Mouse (Mus musculus): ENCODE measurements around the gene Uspl1. TPM values are rescaled to one million over a fixed set of nuclear protein-coding genes. Genes with fewer than 3 reads are reported as not detected.

Uspl1 gene
- polyA plus RNA-seq, 1 experiment from 2014 or later: 15.5 TPM

DNA sequence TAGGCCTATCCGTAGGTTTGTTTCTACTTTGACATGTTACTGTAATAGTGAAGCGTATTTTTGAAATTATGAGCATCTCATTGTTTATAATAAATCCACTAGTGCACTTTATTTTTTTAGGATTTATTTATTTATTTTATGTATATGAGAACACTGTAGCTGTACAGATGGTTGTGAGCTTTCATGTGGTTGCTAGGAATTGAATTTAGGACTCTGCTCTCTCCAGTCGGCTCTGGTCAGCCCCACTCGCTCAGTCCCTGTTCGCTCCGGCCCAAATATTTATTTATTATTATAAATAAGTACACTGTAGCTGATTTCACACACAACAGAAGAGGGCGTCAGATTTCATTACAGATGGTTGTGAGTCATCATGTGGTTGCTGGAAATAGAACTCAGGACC is 24.6 kb downstream of the Uspl1 start:
- TF ChIP-seq CTCF (IDR thresholded peaks at IDR 0.05; ENCODE audit: low read depth) (no peak), EP300 (optimal IDR thresholded peaks at IDR 0.05) (no peak)
- 67% methylated on average over 7 of the region's 7 CpGs for WGBS
- no peak overlapping the region for H3K9ac ChIP-seq (ENCODE audit: low read length)
- no peak overlapping the region for H3K27ac ChIP-seq (replicated peaks)
- H3K4me3 ChIP-seq (ENCODE audit: low read depth, low read length): no peak overlapping the region
- DNase-seq (ENCODE audit: low spot score) (no peak), ATAC-seq (ENCODE audit: low FRiP score, low TSS enrichment) (no peak)
- H3K9me3 ChIP-seq (ENCODE audit: control insufficient read depth, low read length): no peaks in the 10 kb centered on the region
- H3K36me3 ChIP-seq (ENCODE audit: control insufficient read depth, insufficient read depth, low read length): peaks cover 34% of the 10 kb centered on the region
- no peaks in the 10 kb centered on the region for H3K4me1 ChIP-seq (replicated peaks; ENCODE audit: control insufficient read depth, insufficient read depth)
- no peaks in the 10 kb centered on the region for H3K27me3 ChIP-seq (ENCODE audit: control insufficient read depth, insufficient read depth, low read length)
- no peak overlapping the region for H3K4me2 ChIP-seq (replicated peaks; ENCODE audit: low read depth)

DNA sequence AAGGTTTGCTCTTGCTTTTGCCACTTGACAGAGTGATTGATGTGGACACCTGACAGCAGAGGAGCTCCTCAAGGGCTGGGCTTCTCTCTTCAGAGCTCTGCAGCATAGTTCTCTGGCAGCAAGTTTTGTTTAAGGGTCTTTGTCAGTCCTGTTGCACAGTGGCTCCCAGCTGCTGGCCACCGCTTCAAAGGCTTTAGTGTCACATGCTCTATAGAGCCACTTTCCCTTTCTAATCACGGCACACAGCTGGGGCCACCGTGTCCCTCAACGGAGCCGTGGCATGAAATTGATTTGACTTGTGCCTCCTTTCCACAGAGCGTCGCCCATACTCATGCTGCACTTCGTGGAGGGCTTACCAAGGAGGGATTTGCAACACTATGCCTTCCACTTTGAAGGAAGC is 25.2 kb downstream of the Uspl1 start:
- no peak overlapping the region for H3K9ac ChIP-seq (ENCODE audit: low read length)
- H3K4me3 ChIP-seq (ENCODE audit: low read depth, low read length): no peak overlapping the region
- 75% methylated on average over 8 of the region's 8 CpGs for WGBS
- no peaks in the 10 kb centered on the region for H3K27me3 ChIP-seq (ENCODE audit: control insufficient read depth, insufficient read depth, low read length)
- TF ChIP-seq CTCF (IDR thresholded peaks at IDR 0.05; ENCODE audit: low read depth): no peak
- TF ChIP-seq EP300 (optimal IDR thresholded peaks at IDR 0.05): no peak
- ATAC-seq (ENCODE audit: low FRiP score, low TSS enrichment): no peak
- H3K27ac ChIP-seq (replicated peaks): no peak overlapping the region
- peaks cover 33% of the 10 kb centered on the region for H3K36me3 ChIP-seq (ENCODE audit: control insufficient read depth, insufficient read depth, low read length)
- DNase-seq (ENCODE audit: low spot score): no peak
- no peak overlapping the region for H3K4me2 ChIP-seq (replicated peaks; ENCODE audit: low read depth)
- H3K9me3 ChIP-seq (ENCODE audit: control insufficient read depth, low read length): no peaks in the 10 kb centered on the region
- no peaks in the 10 kb centered on the region for H3K4me1 ChIP-seq (replicated peaks; ENCODE audit: control insufficient read depth, insufficient read depth)

DNA sequence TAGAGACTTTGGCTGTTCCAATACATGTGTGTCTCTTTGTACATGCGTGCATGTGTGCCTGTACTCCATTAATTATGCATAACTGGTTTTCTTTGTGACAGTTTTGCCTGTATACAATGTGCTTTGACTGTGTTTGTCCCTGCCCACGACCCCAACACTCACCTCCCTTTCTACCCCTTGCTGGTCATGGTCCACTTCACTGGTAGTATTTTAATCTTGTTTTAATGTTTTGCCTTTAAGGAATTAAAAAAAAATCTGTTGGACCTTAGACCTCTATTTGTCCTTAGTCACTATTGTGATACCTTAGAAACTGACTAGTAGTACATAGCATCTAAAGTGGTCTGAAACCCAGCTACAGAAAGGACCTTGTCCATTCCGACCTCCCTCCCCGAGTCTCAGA is 26.9 kb downstream of the Uspl1 start:
- no peak for ATAC-seq (ENCODE audit: low FRiP score, low TSS enrichment)
- H3K9ac ChIP-seq (ENCODE audit: low read length): no peak overlapping the region
- DNase-seq (ENCODE audit: low spot score): no peak
- no peaks in the 10 kb centered on the region for H3K9me3 ChIP-seq (ENCODE audit: control insufficient read depth, low read length)
- H3K4me3 ChIP-seq (ENCODE audit: low read depth, low read length): no peak overlapping the region
- H3K27me3 ChIP-seq (ENCODE audit: control insufficient read depth, insufficient read depth, low read length): no peaks in the 10 kb centered on the region
- peaks cover 29% of the 10 kb centered on the region for H3K36me3 ChIP-seq (ENCODE audit: control insufficient read depth, insufficient read depth, low read length)
- 93% methylated on average over 4 of the region's 4 CpGs for WGBS
- TF ChIP-seq EP300 (optimal IDR thresholded peaks at IDR 0.05) (no peak), CTCF (IDR thresholded peaks at IDR 0.05; ENCODE audit: low read depth) (no peak)
- no peaks in the 10 kb centered on the region for H3K4me1 ChIP-seq (replicated peaks; ENCODE audit: control insufficient read depth, insufficient read depth)
- H3K4me2 ChIP-seq (replicated peaks; ENCODE audit: low read depth): no peak overlapping the region
- H3K27ac ChIP-seq (replicated peaks): no peak overlapping the region

DNA sequence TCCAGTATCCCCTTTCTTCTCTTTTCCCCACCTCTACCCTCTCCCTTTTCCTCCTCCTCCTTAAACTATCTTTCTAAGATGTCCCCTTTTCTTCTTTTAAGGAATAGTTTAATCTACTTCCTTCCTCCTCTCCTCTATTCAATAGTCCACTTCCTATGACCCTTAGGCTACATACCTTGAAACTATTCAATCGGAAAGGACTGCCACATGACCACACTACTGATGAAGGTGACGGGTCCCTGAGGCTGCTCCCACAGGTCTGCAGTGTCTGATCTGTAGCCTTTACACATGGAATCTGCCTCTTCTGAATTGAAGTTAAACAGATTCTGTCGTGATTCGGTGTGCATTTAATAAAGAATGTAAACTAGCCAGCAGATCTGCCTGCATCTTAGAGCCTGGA is 28.7 kb downstream of the Uspl1 start:
- DNase-seq (ENCODE audit: low spot score) (no peak), ATAC-seq (ENCODE audit: low FRiP score, low TSS enrichment) (no peak)
- no peaks in the 10 kb centered on the region for H3K27me3 ChIP-seq (ENCODE audit: control insufficient read depth, insufficient read depth, low read length)
- H3K36me3 ChIP-seq (ENCODE audit: control insufficient read depth, insufficient read depth, low read length): peaks cover 29% of the 10 kb centered on the region
- no peak overlapping the region for H3K27ac ChIP-seq (replicated peaks)
- H3K4me2 ChIP-seq (replicated peaks; ENCODE audit: low read depth): no peak overlapping the region
- 76% methylated on average over 4 of the region's 4 CpGs for WGBS
- TF ChIP-seq CTCF (IDR thresholded peaks at IDR 0.05; ENCODE audit: low read depth): no peak
- no peak for TF ChIP-seq EP300 (optimal IDR thresholded peaks at IDR 0.05)
- H3K9me3 ChIP-seq (ENCODE audit: control insufficient read depth, low read length): no peaks in the 10 kb centered on the region
- H3K9ac ChIP-seq (ENCODE audit: low read length): no peak overlapping the region
- H3K4me1 ChIP-seq (replicated peaks; ENCODE audit: control insufficient read depth, insufficient read depth): no peaks in the 10 kb centered on the region
- no peak overlapping the region for H3K4me3 ChIP-seq (ENCODE audit: low read depth, low read length)

DNA sequence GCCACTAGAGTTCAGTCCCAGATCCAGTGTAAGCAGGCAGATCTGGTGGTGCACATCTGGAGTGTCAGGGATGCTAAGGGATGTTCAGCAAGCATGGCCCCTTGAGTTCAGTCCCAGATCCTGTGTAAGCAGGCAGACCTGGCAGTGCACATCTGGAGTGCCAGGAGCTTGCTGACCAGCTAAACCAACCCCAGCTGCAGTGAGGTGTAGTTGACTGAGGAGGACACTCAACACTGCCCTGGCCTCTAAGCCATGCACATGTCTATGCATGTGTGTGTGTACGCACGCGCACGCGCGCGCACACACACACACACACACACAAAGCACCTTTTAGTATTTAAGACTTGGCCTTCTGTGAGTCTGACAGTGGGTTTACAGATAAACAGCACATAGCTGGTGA is 31.4 kb downstream of the Uspl1 start:
- Histone ChIP-seq H3K4me2 (replicated peaks; ENCODE audit: low read depth) (no peak overlapping the region), H3K9me3 (ENCODE audit: control insufficient read depth, low read length) (no peaks in the 10 kb centered on the region), H3K4me3 (ENCODE audit: low read depth, low read length) (no peak overlapping the region), H3K27me3 (ENCODE audit: control insufficient read depth, insufficient read depth, low read length) (no peaks in the 10 kb centered on the region), H3K36me3 (ENCODE audit: control insufficient read depth, insufficient read depth, low read length) (peaks cover 26% of the 10 kb centered on the region), H3K9ac (ENCODE audit: low read length) (no peak overlapping the region), H3K4me1 (replicated peaks; ENCODE audit: control insufficient read depth, insufficient read depth) (no peaks in the 10 kb centered on the region), H3K27ac (replicated peaks) (no peak overlapping the region)
- TF ChIP-seq EP300 (optimal IDR thresholded peaks at IDR 0.05) (no peak), CTCF (IDR thresholded peaks at IDR 0.05; ENCODE audit: low read depth) (no peak)
- 98% methylated on average over 7 of the region's 7 CpGs for WGBS
- DNase-seq (ENCODE audit: low spot score) (no peak), ATAC-seq (ENCODE audit: low FRiP score, low TSS enrichment) (no peak)

DNA sequence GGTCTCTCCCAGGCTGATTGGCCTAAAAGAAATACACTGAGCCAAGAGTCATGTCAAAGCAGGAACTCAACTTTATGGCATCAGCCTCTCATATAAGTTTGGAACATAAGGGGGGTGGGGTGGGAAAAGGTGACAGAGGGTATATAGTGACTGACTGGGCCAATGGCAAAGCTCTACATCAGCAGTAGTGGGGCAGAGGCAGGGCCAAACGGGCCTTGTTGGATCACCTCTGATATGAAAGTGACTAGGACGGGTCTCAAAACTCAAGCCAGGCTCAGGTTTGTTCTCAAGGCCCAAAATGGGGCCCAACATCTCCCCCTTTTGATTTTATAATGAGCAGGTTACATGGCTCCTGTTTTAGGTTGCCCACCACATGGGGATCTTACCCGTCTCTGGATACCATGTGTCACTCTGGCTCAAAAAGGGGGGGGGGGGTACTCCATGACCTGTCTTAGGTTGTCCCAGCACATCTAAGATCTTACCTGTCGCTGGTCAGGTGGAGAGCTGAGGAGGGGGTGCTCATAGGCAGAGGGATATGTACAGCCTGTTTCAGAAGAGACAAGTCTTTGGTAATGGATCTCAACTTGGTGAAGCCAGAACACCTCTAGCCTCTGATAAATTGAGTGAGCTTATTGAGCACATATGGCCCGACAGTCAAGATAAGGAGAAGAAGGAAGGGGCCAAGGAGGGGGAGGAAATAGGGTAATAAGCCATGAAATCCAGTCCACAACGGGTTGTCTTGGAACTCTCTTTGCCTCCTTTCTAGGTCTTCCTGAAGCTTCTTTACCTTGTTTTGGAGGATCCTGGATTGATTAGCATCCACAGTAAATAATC is 33.6 kb downstream of the Uspl1 start:
- TF ChIP-seq EP300 (optimal IDR thresholded peaks at IDR 0.05) (no peak), CTCF (IDR thresholded peaks at IDR 0.05; ENCODE audit: low read depth) (no peak)
- no peak overlapping the region for H3K4me3 ChIP-seq (ENCODE audit: low read depth, low read length)
- ATAC-seq (ENCODE audit: low FRiP score, low TSS enrichment) (no peak), DNase-seq (ENCODE audit: low spot score) (no peak)
- 90% methylated on average over 6 of the region's 6 CpGs for WGBS
- no peak overlapping the region for H3K27ac ChIP-seq (replicated peaks)
- no peak overlapping the region for H3K9ac ChIP-seq (ENCODE audit: low read length)
- H3K36me3 ChIP-seq (ENCODE audit: control insufficient read depth, insufficient read depth, low read length): peaks cover 18% of the 10 kb centered on the region
- H3K27me3 ChIP-seq (ENCODE audit: control insufficient read depth, insufficient read depth, low read length): no peaks in the 10 kb centered on the region
- H3K4me1 ChIP-seq (replicated peaks; ENCODE audit: control insufficient read depth, insufficient read depth): no peaks in the 10 kb centered on the region
- no peaks in the 10 kb centered on the region for H3K9me3 ChIP-seq (ENCODE audit: control insufficient read depth, low read length)
- no peak overlapping the region for H3K4me2 ChIP-seq (replicated peaks; ENCODE audit: low read depth)

All from stomach, postnatal 0 days (tissue).